Mouse (Mus musculus): ENCODE measurements at regions not wholly inside any gene's neighbourhood (a gene's known extent, or its start where the extent isn't known, plus 50 kb on each side); places are given as distances from the start of the nearest gene placed in this dataset.

- DNase-seq (ENCODE audit: extremely low read depth), result no peak
Observed at GRCm38 (mm10) chr5:7607924-7608323, 263.4 kb upstream of the Zfp804b start.

GRCm38 (mm10) chr5:7655280-7655679 is 305.0 kb upstream of the Steap4 start:
- no peaks in the 10 kb centered on the region for H3K4me1 ChIP-seq (ENCODE audit: control insufficient read depth in 1 of 2, insufficient read depth in 2 of 2)
- no peaks in the 10 kb centered on the region for H3K9me3 ChIP-seq (replicated peaks; ENCODE audit: low read length)
- in situ Hi-C loops (cut with MboI; ENCODE audit: low pct_ligation_motif_present, low pct_unique_long_range_greater_than_20kb, low sequenced_read_pairs) (no loop called here), dilution Hi-C loops (cut with MboI; ENCODE audit: extremely low pct_ligation_motif_present, extremely low pct_unique_long_range_greater_than_20kb, low sequenced_read_pairs) (no loop called here)
- H3K9ac ChIP-seq (ENCODE audit: insufficient read depth, low read depth), result no peak overlapping the region
- TF ChIP-seq SMC3 (IDR thresholded peaks at IDR 0.05; ENCODE audit: low read depth, low read length) (no peak), PAX5 (IDR thresholded peaks at IDR 0.05; ENCODE audit: low read length) (no peak), UBTF (IDR thresholded peaks at IDR 0.05; ENCODE audit: low read depth, low read length) (no peak), RAD21 (IDR thresholded peaks at IDR 0.05; ENCODE audit: low read depth, low read length) (no peak), ZMIZ1 (IDR thresholded peaks at IDR 0.05; ENCODE audit: low read depth, low read length) (no peak), ELF1 (IDR thresholded peaks at IDR 0.05; ENCODE audit: low read depth, low read length) (no peak), RCOR1 (conservative IDR thresholded peaks at IDR 0.05; ENCODE audit: low read depth, low read length) (no peak), HCFC1 (IDR thresholded peaks at IDR 0.05; ENCODE audit: low read depth, low read length) (no peak), MYC (IDR thresholded peaks at IDR 0.05; ENCODE audit: low read depth, low read length) (no peak), MAFK (IDR thresholded peaks at IDR 0.05; ENCODE audit: insufficient replicate concordance, low read length) (no peak)
- no peak overlapping the region for H3K27ac ChIP-seq (ENCODE audit: insufficient read depth, low read depth)
- no peak for DNase-seq (ENCODE audit: extremely low read depth)
- no peak overlapping the region for H3K4me2 ChIP-seq (ENCODE audit: insufficient read depth, low read depth, poor library complexity, severe bottlenecking)
- H3K79me2 ChIP-seq (replicated peaks; ENCODE audit: control insufficient read depth, extremely low read depth, insufficient read depth, poor library complexity, severe bottlenecking), result no peaks in the 10 kb centered on the region
- no peak overlapping the region for H3K4me3 ChIP-seq (replicated peaks in 1 of 3; ENCODE audit: low read depth in 2 of 3, low read length in 2 of 3, poor library complexity in 1 of 3)
- H3K36me3 ChIP-seq (replicated peaks in 1 of 2; ENCODE audit: control insufficient read depth in 1 of 2, insufficient read depth in 1 of 2, low read length in 1 of 2), result no peaks in the 10 kb centered on the region
- no peaks in the 10 kb centered on the region for H3K27me3 ChIP-seq (replicated peaks)

More at GRCm38 (mm10) chr5:7607924-7608323, 263.4 kb upstream of the Zfp804b start:
- Histone ChIP-seq H3K4me1 (ENCODE audit: control insufficient read depth in 1 of 2, insufficient read depth in 2 of 2) (no peaks in the 10 kb centered on the region), H3K27me3 (replicated peaks) (no peaks in the 10 kb centered on the region), H3K36me3 (replicated peaks in 1 of 2; ENCODE audit: control insufficient read depth in 1 of 2, insufficient read depth in 1 of 2, low read length in 1 of 2) (no peaks in the 10 kb centered on the region), H3K4me2 (ENCODE audit: insufficient read depth, low read depth, poor library complexity, severe bottlenecking) (no peak overlapping the region), H3K27ac (ENCODE audit: insufficient read depth, low read depth) (no peak overlapping the region), H3K9me3 (replicated peaks; ENCODE audit: low read length) (no peaks in the 10 kb centered on the region), H3K9ac (ENCODE audit: insufficient read depth, low read depth) (no peak overlapping the region), H3K4me3 (replicated peaks in 1 of 3; ENCODE audit: low read depth in 2 of 3, low read length in 2 of 3, poor library complexity in 1 of 3) (no peak overlapping the region), H3K79me2 (replicated peaks; ENCODE audit: control insufficient read depth, extremely low read depth, insufficient read depth, poor library complexity, severe bottlenecking) (no peaks in the 10 kb centered on the region)
- TF ChIP-seq POLR2A (IDR thresholded peaks at IDR 0.05; ENCODE audit: low read depth, low read length), result no peak
- no peak for TF ChIP-seq MAFK (IDR thresholded peaks at IDR 0.05; ENCODE audit: insufficient replicate concordance, low read length)
- TF ChIP-seq BHLHE40 (IDR thresholded peaks at IDR 0.05; ENCODE audit: low read depth, low read length), result no peak
- TF ChIP-seq TCF12 (IDR thresholded peaks at IDR 0.05; ENCODE audit: low read depth, low read length), result no peak
- no peak for TF ChIP-seq ELF1 (IDR thresholded peaks at IDR 0.05; ENCODE audit: low read depth, low read length)
- no peak for TF ChIP-seq KAT2A (IDR thresholded peaks at IDR 0.05; ENCODE audit: insufficient replicate concordance, low read length)
- no peak for TF ChIP-seq ZNF384 (IDR thresholded peaks at IDR 0.05; ENCODE audit: low read depth, low read length)
- TF ChIP-seq CHD2 (IDR thresholded peaks at IDR 0.05; ENCODE audit: low read length), result no peak
- no peak for TF ChIP-seq MAX (IDR thresholded peaks at IDR 0.05; ENCODE audit: low read length)
- no peak for TF ChIP-seq CHD1 (IDR thresholded peaks at IDR 0.05; ENCODE audit: low read depth, low read length)
- TF ChIP-seq USF1 (IDR thresholded peaks at IDR 0.05; ENCODE audit: low read depth, low read length), result no peak
- TF ChIP-seq GABPA (IDR thresholded peaks at IDR 0.05; ENCODE audit: insufficient replicate concordance, low read depth, low read length), result no peak
- TF ChIP-seq ZC3H11A (IDR thresholded peaks at IDR 0.05; ENCODE audit: low read depth, low read length), result no peak
- no peak for TF ChIP-seq NELFE (IDR thresholded peaks at IDR 0.05; ENCODE audit: low read depth, low read length)
- no peak for TF ChIP-seq PAX5 (IDR thresholded peaks at IDR 0.05; ENCODE audit: low read length)
- no peak for TF ChIP-seq MEF2A (IDR thresholded peaks at IDR 0.05; ENCODE audit: borderline replicate concordance, low read depth, low read length)
- TF ChIP-seq JUND (conservative IDR thresholded peaks at IDR 0.05; ENCODE audit: low read depth, low read length), result no peak
- TF ChIP-seq JUN (IDR thresholded peaks at IDR 0.05; ENCODE audit: insufficient read depth, low read depth, low read length), result no peak
- TF ChIP-seq MAZ (IDR thresholded peaks at IDR 0.05; ENCODE audit: low read depth, low read length), result no peak
- in situ Hi-C loops (cut with MboI; ENCODE audit: low pct_ligation_motif_present, low pct_unique_long_range_greater_than_20kb, low sequenced_read_pairs), result no loop called here
- dilution Hi-C loops (cut with MboI; ENCODE audit: extremely low pct_ligation_motif_present, extremely low pct_unique_long_range_greater_than_20kb, low sequenced_read_pairs), result no loop called here
